Mouse (Mus musculus): Measurements from ENCODE around the gene Tmprss6. TPM values are rescaled to one million over a fixed set of nuclear protein-coding genes. Genes with fewer than 3 reads are reported as not detected.
A peak's percentile ranks its signal among the peaks of the same experiment; 100 is the strongest.

The Tmprss6 gene
- total RNA-seq, 2 experiments from 2014 or later = not detected

- intact Hi-C loops (cut with DNase I) = no loop called here
- no peak for DNase-seq (ENCODE audit: low spot score)
Measured at GRCm38 (mm10) chr15:78451201-78451600, 17.2 kb downstream of the Tmprss6 start.

- no peak for DNase-seq (ENCODE audit: low spot score)
- intact Hi-C loops (cut with DNase I) = no loop called here
Measured at GRCm38 (mm10) chr15:78450419-78450768, 18.0 kb downstream of the Tmprss6 start.

DNA sequence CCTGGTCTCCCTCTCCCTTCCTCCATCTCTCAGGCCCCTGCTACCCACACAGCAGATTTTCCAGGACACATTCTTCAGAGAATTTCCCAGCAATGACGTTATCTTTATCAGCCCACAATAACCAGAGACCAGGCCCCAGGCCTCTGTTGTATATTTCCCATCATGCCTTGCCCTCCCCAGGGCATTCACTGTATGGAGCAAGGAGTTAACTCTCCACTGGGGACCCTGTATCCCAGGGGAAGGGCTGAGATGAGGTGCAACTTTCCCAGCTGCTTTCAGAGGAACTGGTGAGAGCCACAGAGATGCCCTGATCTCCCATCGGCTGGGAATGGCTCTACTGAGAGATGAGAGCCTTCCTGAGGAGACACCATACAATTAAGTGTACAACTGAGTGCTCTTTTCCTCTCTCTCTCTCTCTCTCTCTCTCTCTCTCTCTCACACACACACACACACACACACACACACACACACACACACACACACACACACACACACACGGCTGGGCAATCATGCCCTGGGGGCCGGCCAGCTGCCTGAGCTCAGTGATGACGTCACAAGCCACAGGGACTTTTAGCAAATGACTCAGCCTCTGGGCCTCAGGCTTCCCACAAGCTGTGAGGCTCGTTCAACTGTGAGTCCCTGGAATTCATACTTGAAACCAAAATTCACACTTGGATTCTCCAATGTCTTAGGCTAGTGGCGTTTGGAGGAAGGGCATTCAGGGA is 18.6 kb downstream of the Tmprss6 start:
- DNase-seq (ENCODE audit: low spot score) = peak; percentile 55

DNA sequence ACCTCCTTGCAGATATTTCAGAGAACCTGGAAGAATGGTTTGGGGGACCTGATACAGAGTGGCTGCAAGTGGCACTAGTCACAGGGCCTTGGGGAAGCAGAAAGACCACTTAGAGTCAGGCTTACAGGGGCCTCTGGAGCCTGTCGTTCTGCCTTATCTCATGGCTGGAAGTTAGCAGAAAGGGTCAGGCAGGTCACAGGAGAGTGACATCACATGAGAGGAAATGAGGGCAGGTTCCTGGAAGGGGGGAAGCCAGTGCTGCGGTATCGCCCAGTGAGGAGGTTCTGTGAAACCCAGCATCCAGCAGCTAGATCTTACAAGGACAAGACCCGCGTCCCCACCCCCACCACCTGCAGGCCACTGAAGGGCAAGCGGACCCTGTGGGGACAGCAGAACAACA is 19.3 kb downstream of the Tmprss6 start:
- intact Hi-C loops (cut with DNase I) = loop anchor here (2.0 kb wide), 2 partner anchors 66 to 134 kb away; no protein-coding TSS in a partner anchor
- DNase-seq (ENCODE audit: low spot score) = no peak

More for the DNA sequence above, 18.6 kb downstream of the Tmprss6 start:
- intact Hi-C loops (cut with DNase I) = loop anchor here (2.0 kb wide), 2 partner anchors 65 to 133 kb away; no protein-coding TSS in a partner anchor

DNA sequence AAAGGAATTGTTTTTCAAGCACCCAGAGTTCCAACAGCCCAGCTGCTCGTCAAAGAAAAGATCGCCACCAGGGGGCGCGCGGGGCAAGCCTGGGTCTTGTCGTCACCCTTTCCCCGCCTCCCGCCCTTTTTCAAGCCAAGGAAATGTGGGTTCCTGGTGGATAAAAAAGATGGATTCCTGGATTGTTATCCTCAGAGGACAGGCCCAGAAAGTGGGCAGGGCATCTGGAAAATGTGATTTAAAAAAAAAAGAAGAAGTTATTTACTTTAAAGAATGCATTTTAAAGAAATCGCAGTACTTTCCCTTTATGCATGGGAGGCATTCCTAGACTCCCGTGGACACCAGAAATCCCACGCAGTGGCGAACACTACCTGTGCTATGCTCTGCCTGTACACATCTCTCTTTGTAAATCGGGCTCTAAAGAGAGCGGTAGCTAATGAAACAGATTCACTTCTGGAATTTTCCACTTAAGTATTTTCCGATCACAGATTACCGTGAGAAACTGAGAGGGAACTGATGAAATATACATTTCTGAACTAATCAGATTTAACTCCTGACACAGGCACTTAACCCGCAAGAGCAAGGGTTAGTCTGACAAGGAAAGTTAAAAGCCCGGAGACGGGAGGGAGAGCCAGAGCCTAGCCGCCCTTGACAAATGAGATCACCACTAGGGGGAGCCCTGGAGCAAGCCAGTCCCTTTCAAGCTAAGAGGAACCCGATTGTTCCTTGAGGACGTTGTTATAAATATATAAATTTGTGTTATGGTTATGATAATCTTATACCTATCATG is 20.5 kb downstream of the Tmprss6 start:
- intact Hi-C loops (cut with DNase I) = loop anchor here (2.0 kb wide), 2 partner anchors 67 to 135 kb away; no protein-coding TSS in a partner anchor
- DNase-seq (ENCODE audit: low spot score) = peak; percentile 82

GRCm38 (mm10) chr15:78447121-78447520 is 21.3 kb downstream of the Tmprss6 start:
- intact Hi-C loops (cut with DNase I) = no loop called here
- DNase-seq (ENCODE audit: low spot score) = no peak

- intact Hi-C loops (cut with DNase I) = no loop called here
- DNase-seq (ENCODE audit: low spot score) = no peak
Measured at GRCm38 (mm10) chr15:78443857-78444256, 24.6 kb downstream of the Tmprss6 start.

DNA sequence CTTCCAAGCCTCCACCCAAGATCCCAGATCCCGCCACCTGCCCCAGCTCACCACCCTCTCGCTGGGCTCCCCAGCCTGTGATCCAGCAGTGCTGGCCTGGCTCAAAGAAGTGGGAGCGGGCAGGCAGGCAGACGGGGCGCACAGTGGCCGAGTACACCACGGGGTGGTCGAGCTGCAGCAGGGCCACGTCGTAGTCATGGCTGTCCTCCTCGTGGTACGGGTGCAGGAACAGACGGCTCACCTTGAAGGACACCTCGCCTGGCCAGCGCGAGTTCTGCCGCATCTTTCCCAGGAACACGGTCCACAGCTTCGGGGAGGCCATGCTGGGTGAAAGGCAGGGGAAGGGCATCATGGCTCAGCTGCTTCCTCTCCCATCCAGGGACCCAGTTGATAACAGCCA is 26.2 kb downstream of the Tmprss6 start:
- no peak for DNase-seq (ENCODE audit: low spot score)

DNA sequence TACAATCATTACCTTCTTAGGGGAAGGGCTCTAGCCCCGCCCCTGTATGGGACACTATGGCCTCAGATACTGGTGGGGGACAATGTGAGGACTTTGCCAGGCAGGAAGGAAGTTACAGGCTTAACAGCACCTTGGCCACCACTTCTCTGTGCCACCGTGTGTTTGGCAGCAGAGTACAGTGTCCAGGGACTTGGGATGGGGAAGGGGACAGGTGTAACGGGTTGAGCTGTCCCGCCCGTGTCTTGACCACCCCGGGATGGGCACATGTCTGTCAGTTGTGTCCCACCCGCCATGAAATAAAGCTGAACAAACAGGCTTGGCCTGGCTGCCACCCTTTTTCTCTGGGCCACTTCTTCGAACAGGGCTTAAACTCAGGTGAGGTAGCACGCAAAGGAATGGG is 29.5 kb downstream of the Tmprss6 start:
- intact Hi-C loops (cut with DNase I) = loop anchor here (5.0 kb wide), 1 partner anchor 182 kb away; no protein-coding TSS in a partner anchor
- no peak for DNase-seq (ENCODE audit: low spot score)

More for the DNA sequence above, 26.2 kb downstream of the Tmprss6 start:
- intact Hi-C loops (cut with DNase I) = no loop called here

DNA sequence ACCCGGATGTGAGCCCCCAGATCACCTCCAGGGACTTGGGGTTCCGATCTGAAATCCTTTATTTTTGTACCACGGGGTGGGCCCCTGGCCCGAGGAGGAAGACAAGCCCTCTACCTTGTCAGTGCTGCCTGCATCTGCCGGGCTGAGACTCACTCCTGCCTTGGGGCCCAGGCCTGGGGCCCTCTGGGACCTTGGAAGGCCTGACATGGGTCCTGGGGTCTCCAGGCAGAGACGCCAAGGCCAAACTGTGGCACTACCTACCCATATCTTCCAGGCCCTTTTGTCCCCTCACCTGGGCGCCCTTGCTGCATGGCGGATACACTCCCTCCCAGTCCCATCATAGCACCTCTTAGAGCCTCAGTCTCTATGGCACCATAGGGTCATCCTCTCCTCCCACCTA is 29.9 kb downstream of the Tmprss6 start:
- DNase-seq (ENCODE audit: low spot score) = no peak
- intact Hi-C loops (cut with DNase I) = loop anchor here (5.0 kb wide), 1 partner anchor 181 kb away; no protein-coding TSS in a partner anchor

GRCm38 (mm10) chr15:78438018-78438394 is 30.4 kb downstream of the Tmprss6 start:
- DNase-seq (ENCODE audit: low spot score) = no peak
- intact Hi-C loops (cut with DNase I) = loop anchor here (5.0 kb wide), 1 partner anchor 181 kb away; no protein-coding TSS in a partner anchor

DNA sequence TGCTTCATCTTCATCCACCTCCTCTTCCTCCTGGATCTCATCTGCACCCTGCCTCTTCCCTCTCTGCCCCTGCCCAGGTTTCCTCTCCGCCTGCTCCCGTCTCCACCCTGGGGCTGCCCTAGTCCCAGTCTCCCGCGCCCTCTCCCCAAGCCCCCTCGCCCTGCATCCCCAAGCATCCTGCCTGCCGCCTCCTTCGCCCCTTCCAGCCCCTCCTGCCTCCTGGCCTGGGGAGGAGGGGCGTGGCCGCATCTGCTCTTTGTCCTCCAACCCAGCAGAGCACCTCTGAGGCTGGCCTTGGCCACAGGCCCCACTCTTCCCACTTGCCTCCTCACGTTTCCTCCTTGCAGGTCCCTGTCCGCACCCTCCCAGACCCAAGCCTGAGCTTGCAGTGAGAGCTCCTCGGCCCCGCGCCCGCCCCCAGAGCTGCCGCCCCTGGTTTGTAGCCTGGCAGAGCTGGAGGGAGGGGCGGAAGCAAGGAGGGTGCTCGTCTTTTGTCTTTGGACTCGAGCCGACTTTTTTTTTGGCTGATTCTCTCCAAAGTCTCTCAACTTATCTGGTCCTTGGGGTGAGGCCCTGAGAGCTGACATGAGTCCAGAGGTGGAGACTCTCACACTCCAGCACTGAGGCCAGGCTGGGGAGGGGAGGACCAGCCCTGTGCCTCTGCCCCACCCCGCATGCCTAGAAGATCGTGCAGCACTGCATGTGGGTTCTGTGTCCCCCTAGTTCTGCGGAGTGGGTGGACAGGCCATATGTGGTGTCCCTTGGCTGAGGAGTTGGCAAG is 31.0 kb downstream of the Tmprss6 start:
- peak; percentile 59 for DNase-seq (ENCODE audit: low spot score)
- intact Hi-C loops (cut with DNase I) = loop anchor here (5.0 kb wide), 1 partner anchor 180 kb away; no protein-coding TSS in a partner anchor

DNA sequence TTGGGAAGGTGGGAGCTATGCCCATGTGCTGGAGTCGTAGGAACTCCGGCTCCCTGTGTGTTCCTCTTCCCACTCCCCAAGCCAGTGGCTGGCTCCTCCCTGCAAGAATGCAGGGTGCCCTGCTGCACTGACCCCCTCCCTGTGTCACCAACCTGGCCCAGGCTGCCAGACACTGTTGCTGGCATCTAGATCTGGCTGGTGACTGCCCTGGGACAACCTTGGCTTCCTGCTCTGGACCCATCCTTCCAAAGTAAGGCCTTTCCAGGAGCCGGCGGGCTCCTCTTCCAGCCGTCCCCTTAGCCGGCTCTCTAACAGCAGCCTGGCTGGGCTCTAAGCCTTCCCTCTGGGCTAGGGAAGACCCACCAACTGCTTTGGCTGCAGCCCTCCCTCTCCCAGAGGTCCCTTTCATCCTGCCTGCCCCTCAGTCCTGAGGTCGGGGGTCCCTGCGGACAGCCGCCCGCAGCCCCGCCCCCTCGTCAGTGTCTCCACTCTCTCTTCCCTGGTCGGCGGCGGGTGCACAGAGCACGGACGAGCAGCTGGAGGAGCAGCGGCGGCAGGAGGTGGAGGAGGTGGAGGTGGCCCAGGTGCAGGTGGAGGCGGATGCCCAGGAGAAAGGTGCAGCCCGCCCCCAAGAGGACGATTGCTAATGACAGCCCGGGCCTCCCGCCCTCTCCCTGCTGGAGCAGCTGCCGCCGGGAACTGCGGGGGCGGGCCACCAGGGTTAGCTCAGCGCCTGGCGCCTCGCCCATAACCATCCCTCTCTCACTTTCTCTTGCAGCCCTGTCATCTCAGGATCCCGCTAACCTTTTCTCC is 31.8 kb downstream of the Tmprss6 start:
- intact Hi-C loops (cut with DNase I) = loop anchor here (5.0 kb wide), 1 partner anchor 179 kb away; no protein-coding TSS in a partner anchor
- peak; percentile 79 for DNase-seq (ENCODE audit: low spot score)

DNA sequence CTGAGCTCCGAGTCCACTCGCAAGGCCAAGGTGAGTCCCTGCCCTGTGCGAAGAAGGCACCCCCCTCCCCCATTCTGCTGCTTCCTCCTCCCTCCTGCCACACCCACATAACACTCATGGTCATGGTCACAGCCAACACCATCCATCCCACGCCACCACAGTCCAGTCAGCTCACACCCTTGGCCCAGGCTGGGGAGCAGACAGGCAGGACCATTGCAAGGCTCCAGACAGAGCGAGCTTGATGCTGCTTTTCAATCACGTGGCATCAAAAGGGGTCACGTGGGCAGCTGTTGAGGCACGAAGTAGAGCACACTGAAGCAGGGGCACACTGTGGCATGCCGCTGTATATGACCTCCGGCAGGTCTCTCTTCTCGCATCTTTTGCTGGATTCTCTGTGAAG is 32.8 kb downstream of the Tmprss6 start:
- DNase-seq (ENCODE audit: low spot score) = no peak
- intact Hi-C loops (cut with DNase I) = loop anchor here (5.0 kb wide), 1 partner anchor 178 kb away; no protein-coding TSS in a partner anchor

DNA sequence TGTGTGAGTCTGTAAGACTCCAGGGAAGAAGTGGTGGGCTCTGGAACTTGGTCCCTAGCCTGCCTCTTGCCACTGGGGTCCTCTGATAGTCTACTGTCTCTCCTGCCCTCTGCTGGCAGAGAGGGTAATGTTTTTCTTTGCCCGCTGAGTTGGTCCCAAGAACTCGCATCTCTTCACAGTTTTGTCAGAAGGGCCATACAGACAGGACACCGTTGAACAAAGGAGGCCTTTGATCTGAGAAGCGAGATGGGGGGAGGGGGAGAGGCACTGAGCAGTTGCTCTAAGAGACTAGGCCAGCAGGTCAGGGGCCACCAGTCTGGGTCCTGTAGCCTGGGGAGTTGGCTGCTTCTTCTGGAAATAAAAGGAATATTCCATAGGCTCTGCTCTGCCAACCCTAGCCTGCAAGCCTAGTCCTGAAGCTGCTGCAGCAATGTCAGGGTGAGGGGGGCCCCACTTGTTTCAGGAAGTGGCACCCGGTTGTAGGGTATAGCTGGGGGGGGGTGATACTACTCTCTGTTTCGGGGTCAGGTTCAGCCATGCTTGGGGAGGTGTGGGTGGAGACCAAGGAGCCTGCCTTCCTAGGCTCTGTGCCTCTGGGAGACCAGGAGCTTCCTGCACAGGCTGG is 33.4 kb downstream of the Tmprss6 start:
- DNase-seq (ENCODE audit: low spot score) = no peak
- intact Hi-C loops (cut with DNase I) = loop anchor here (5.0 kb wide), 1 partner anchor 178 kb away; no protein-coding TSS in a partner anchor

DNA sequence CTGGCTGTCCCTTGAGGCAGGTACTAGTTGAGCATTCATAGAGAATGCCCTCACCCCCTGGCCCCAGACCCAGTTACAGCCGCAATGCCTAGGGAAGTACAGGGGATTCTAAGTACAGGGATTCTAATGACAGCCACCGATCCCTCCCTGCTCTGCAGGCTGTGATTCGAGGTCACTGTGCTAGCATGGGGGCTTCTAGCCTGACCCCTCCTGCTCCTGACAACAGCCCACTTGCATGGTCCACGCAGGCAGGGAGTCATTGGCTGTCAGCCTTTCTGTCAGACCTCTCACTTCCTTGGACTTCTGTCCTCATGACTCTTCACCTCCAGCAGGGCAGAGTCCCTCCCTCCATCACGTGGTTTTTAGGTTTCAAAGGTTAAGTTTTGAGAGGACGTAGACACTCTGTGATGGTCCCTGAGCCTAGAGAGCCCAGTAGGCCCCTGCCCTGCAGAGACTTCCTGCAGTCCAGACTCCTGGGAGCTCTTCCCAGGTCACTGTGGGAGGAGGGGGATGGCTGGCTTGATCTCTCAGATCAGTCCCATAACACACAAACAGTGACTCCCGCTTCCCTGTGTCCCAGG is 36.8 kb downstream of the Tmprss6 start:
- intact Hi-C loops (cut with DNase I) = no loop called here
- no peak for DNase-seq (ENCODE audit: low spot score)

DNA sequence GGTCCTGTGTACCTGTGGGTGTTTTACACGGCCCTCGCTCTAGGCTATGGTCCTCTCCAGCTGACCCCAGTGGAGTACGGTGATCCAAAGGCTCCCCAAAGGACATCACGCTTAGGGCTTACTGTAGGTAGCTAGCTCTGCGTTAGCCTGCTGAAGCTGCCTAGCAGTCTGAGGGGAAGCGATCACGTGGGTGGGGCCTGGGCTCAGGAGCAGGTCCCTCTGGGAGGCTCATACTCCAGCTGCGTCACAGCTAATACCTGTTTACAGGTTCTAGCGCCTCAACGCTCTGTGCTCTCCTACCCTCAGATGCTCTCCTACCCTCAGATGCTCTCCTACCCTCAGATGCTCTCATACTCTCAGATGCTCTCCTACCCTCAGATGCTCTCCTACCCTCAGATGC is 37.6 kb downstream of the Tmprss6 start:
- intact Hi-C loops (cut with DNase I) = no loop called here
- no peak for DNase-seq (ENCODE audit: low spot score)

Data from heart, postnatal 25 days (tissue).